Mouse (Mus musculus): ENCODE results near the gene Frmd4b. TPM values are rescaled to one million over a fixed set of nuclear protein-coding genes. Genes with fewer than 3 reads are reported as not detected.
"Not testable (repeated sequence)": the region's sequence is repeated elsewhere in the genome, so short reads cannot be mapped to it uniquely, and the experiment has no call there.

Gene Frmd4b
- polyA plus RNA-seq, 1 experiment from 2014 or later: 22.2 TPM

GRCm38 (mm10) chr6:97416972-97417554 lies 200.3 kb downstream of the Frmd4b start:
- Histone ChIP-seq H3K9me3 (replicated peaks) (no peaks in the 10 kb centered on the region), H3K4me3 (no peak overlapping the region), H3K27ac (ENCODE audit: poor library complexity, severe bottlenecking) (no peak overlapping the region), H3K4me2 (no peak overlapping the region), H3K27me3 (replicated peaks) (no peaks in the 10 kb centered on the region), H3K4me1 (replicated peaks) (peaks cover 7% of the 10 kb centered on the region), H3K36me3 (no peaks in the 10 kb centered on the region), H3K9ac (no peak overlapping the region)
- ATAC-seq (ENCODE audit: insufficient number of reproducible peaks, low FRiP score): no peak
- 59% methylated on average over 13 of the region's 13 CpGs for WGBS

GRCm38 (mm10) chr6:97415578-97415977 lies 201.8 kb downstream of the Frmd4b start:
- 89% methylated on average over 4 of the region's 4 CpGs for WGBS
- not testable (repeated sequence) for H3K27ac ChIP-seq (ENCODE audit: poor library complexity, severe bottlenecking); ATAC-seq (ENCODE audit: insufficient number of reproducible peaks, low FRiP score)

GRCm38 (mm10) chr6:97413453-97413852 lies 203.9 kb downstream of the Frmd4b start:
- ATAC-seq (ENCODE audit: insufficient number of reproducible peaks, low FRiP score): no peak

More at GRCm38 (mm10) chr6:97415578-97415977, 201.8 kb downstream of the Frmd4b start:
- H3K9me3 ChIP-seq (replicated peaks); H3K9ac ChIP-seq; H3K4me2 ChIP-seq; H3K27me3 ChIP-seq (replicated peaks); H3K4me3 ChIP-seq; H3K36me3 ChIP-seq: not testable (repeated sequence)
- peaks cover 12% of the 10 kb centered on the region for H3K4me1 ChIP-seq (replicated peaks)

GRCm38 (mm10) chr6:97412403-97412802 lies 204.9 kb downstream of the Frmd4b start:
- 79% methylated on average over 15 of the region's 15 CpGs for WGBS
- peaks cover 4% of the 10 kb centered on the region; the same call in 1 of the 2 replicates for H3K27me3 ChIP-seq (replicated peaks)
- ATAC-seq (ENCODE audit: insufficient number of reproducible peaks, low FRiP score): no peak

More at GRCm38 (mm10) chr6:97413453-97413852, 203.9 kb downstream of the Frmd4b start:
- no peak overlapping the region for H3K9ac ChIP-seq
- H3K4me1 ChIP-seq (replicated peaks): peaks cover 32% of the 10 kb centered on the region
- no peaks in the 10 kb centered on the region for H3K36me3 ChIP-seq
- H3K27me3 ChIP-seq (replicated peaks): no peaks in the 10 kb centered on the region
- no peaks in the 10 kb centered on the region for H3K9me3 ChIP-seq (replicated peaks)
- 67% methylated on average over 7 of the region's 7 CpGs for WGBS
- H3K27ac ChIP-seq (ENCODE audit: poor library complexity, severe bottlenecking): no peak overlapping the region
- H3K4me2 ChIP-seq: no peak overlapping the region
- no peak overlapping the region for H3K4me3 ChIP-seq

GRCm38 (mm10) chr6:97411327-97411726 lies 206.0 kb downstream of the Frmd4b start:
- Histone ChIP-seq H3K4me1 (replicated peaks) (peaks cover 43% of the 10 kb centered on the region), H3K9ac (no peak overlapping the region), H3K36me3 (no peaks in the 10 kb centered on the region), H3K9me3 (replicated peaks) (no peaks in the 10 kb centered on the region), H3K4me3 (no peak overlapping the region), H3K27ac (ENCODE audit: poor library complexity, severe bottlenecking) (no peak overlapping the region), H3K27me3 (replicated peaks) (peaks cover 15% of the 10 kb centered on the region), H3K4me2 (no peak overlapping the region)
- no peak for ATAC-seq (ENCODE audit: insufficient number of reproducible peaks, low FRiP score)
- 80% methylated on average over 6 of the region's 6 CpGs for WGBS

More at GRCm38 (mm10) chr6:97412403-97412802, 204.9 kb downstream of the Frmd4b start:
- H3K27ac ChIP-seq (ENCODE audit: poor library complexity, severe bottlenecking): no peak overlapping the region
- H3K9me3 ChIP-seq (replicated peaks): no peaks in the 10 kb centered on the region
- H3K4me2 ChIP-seq: no peak overlapping the region
- no peaks in the 10 kb centered on the region for H3K36me3 ChIP-seq
- no peak overlapping the region for H3K4me3 ChIP-seq
- H3K4me1 ChIP-seq (replicated peaks): peaks cover 35% of the 10 kb centered on the region
- H3K9ac ChIP-seq: no peak overlapping the region

GRCm38 (mm10) chr6:97409467-97410239 lies 207.7 kb downstream of the Frmd4b start:
- Histone ChIP-seq H3K9ac (no peak overlapping the region), H3K4me3 (no peak overlapping the region), H3K4me1 (replicated peaks) (peaks cover 55% of the 10 kb centered on the region), H3K36me3 (no peaks in the 10 kb centered on the region), H3K27me3 (replicated peaks) (peaks cover 21% of the 10 kb centered on the region), H3K27ac (ENCODE audit: poor library complexity, severe bottlenecking) (peak overlapping the region; percentile 76), H3K9me3 (replicated peaks) (no peaks in the 10 kb centered on the region), H3K4me2 (no peak overlapping the region; the same call in 1 of the 2 replicates)
- peak; percentile 78 for ATAC-seq (ENCODE audit: insufficient number of reproducible peaks, low FRiP score)
- 3% methylated on average over 5 of the region's 5 CpGs for WGBS

GRCm38 (mm10) chr6:97407914-97408313 lies 209.4 kb downstream of the Frmd4b start:
- no peak overlapping the region for H3K4me3 ChIP-seq
- H3K9me3 ChIP-seq (replicated peaks): no peaks in the 10 kb centered on the region
- H3K4me2 ChIP-seq: no peak overlapping the region
- H3K4me1 ChIP-seq (replicated peaks): peaks cover 63% of the 10 kb centered on the region
- ATAC-seq (ENCODE audit: insufficient number of reproducible peaks, low FRiP score): no peak
- H3K27me3 ChIP-seq (replicated peaks): peaks cover 21% of the 10 kb centered on the region
- H3K27ac ChIP-seq (ENCODE audit: poor library complexity, severe bottlenecking): no peak overlapping the region
- 91% methylated on average over 3 of the region's 3 CpGs for WGBS
- H3K9ac ChIP-seq: no peak overlapping the region
- H3K36me3 ChIP-seq: no peaks in the 10 kb centered on the region

GRCm38 (mm10) chr6:97407425-97407824 lies 209.9 kb downstream of the Frmd4b start:
- Histone ChIP-seq H3K4me1 (replicated peaks) (peaks cover 66% of the 10 kb centered on the region), H3K27ac (ENCODE audit: poor library complexity, severe bottlenecking) (no peak overlapping the region), H3K36me3 (no peaks in the 10 kb centered on the region), H3K27me3 (replicated peaks) (peaks cover 21% of the 10 kb centered on the region), H3K9ac (no peak overlapping the region), H3K4me3 (no peak overlapping the region), H3K4me2 (no peak overlapping the region), H3K9me3 (replicated peaks) (no peaks in the 10 kb centered on the region)
- ATAC-seq (ENCODE audit: insufficient number of reproducible peaks, low FRiP score): no peak
- WGBS: 73% methylated on average over 5 of the region's 5 CpGs

- ATAC-seq (ENCODE audit: insufficient number of reproducible peaks, low FRiP score): 0 out of 2 replicates have a peak, but pooled peaks have one; percentile 46
- peak overlapping the region; percentile 37; the same call in 1 of the 2 replicates for H3K27ac ChIP-seq (ENCODE audit: poor library complexity, severe bottlenecking)
Observed at GRCm38 (mm10) chr6:97405311-97405710, 212.0 kb downstream of the Frmd4b start.

GRCm38 (mm10) chr6:97402822-97403472 lies 214.4 kb downstream of the Frmd4b start:
- Histone ChIP-seq H3K4me2 (no peak overlapping the region), H3K9ac (no peak overlapping the region), H3K27me3 (replicated peaks) (peaks cover 39% of the 10 kb centered on the region), H3K4me1 (replicated peaks) (peaks cover 44% of the 10 kb centered on the region), H3K36me3 (no peaks in the 10 kb centered on the region), H3K9me3 (replicated peaks) (no peaks in the 10 kb centered on the region), H3K4me3 (no peak overlapping the region), H3K27ac (ENCODE audit: poor library complexity, severe bottlenecking) (no peak overlapping the region)
- WGBS: 61% methylated on average over 10 of the region's 10 CpGs
- no peak for ATAC-seq (ENCODE audit: insufficient number of reproducible peaks, low FRiP score)

More at GRCm38 (mm10) chr6:97405311-97405710, 212.0 kb downstream of the Frmd4b start:
- Histone ChIP-seq H3K4me3 (no peak overlapping the region), H3K9ac (no peak overlapping the region), H3K4me1 (replicated peaks) (peaks cover 59% of the 10 kb centered on the region), H3K36me3 (no peaks in the 10 kb centered on the region), H3K4me2 (no peak overlapping the region), H3K27me3 (replicated peaks) (peaks cover 32% of the 10 kb centered on the region), H3K9me3 (replicated peaks) (no peaks in the 10 kb centered on the region)
- 14% methylated on average over 7 of the region's 7 CpGs for WGBS

GRCm38 (mm10) chr6:97400446-97400845 lies 216.9 kb downstream of the Frmd4b start:
- ATAC-seq (ENCODE audit: insufficient number of reproducible peaks, low FRiP score): no peak
- Histone ChIP-seq H3K27ac (ENCODE audit: poor library complexity, severe bottlenecking) (no peak overlapping the region), H3K4me2 (no peak overlapping the region), H3K4me1 (replicated peaks) (peaks cover 40% of the 10 kb centered on the region), H3K9ac (no peak overlapping the region), H3K9me3 (replicated peaks) (no peaks in the 10 kb centered on the region), H3K36me3 (no peaks in the 10 kb centered on the region), H3K4me3 (no peak overlapping the region), H3K27me3 (replicated peaks) (peaks cover 18% of the 10 kb centered on the region)
- WGBS: 73% methylated on average over 6 of the region's 6 CpGs
